Mouse (Mus musculus) MN1 (cell line): ENCODE measurements around the gene Mafk.
"Not testable (repeated sequence)": the region's sequence is repeated elsewhere in the genome, so short reads cannot be mapped to it uniquely, and the experiment has no call there.

Experiments
- DNase-seq: peaks from one replicate; pipeline ENCODE4 v3.0.0-alpha.2; 2016; ENCODE audit warnings: low spot score

Mafk gene

GRCm38 (mm10) chr5:139791227-139792158, at the start of gene Mafk:
TSS of gene Mafk (plus strand) at chr5:139791513.
- peak; percentile 96 for DNase-seq

GRCm38 (mm10) chr5:139742640-139743039, 48.7 kb upstream of the Mafk start:
- DNase-seq, result not testable (repeated sequence)

- peak; percentile 71 for DNase-seq
These were observed 45.5 kb upstream of the Mafk start for GRCm38 (mm10) chr5:139745771-139746170.

GRCm38 (mm10) chr5:139749413-139750125, 41.7 kb upstream of the Mafk start:
- DNase-seq, result no peak

- DNase-seq, result peak; percentile 69
These were observed 40.8 kb upstream of the Mafk start for GRCm38 (mm10) chr5:139750535-139750934.

GRCm38 (mm10) chr5:139754753-139755152, 36.6 kb upstream of the Mafk start:
- DNase-seq, result peak; percentile 53

GRCm38 (mm10) chr5:139756135-139756534, 35.2 kb upstream of the Mafk start:
- no peak for DNase-seq

GRCm38 (mm10) chr5:139756586-139756985, 34.7 kb upstream of the Mafk start:
- no peak for DNase-seq

- no peak for DNase-seq
These were observed 33.2 kb upstream of the Mafk start for GRCm38 (mm10) chr5:139758096-139758495.

- peak; percentile 53 for DNase-seq
These were observed 27.0 kb upstream of the Mafk start for GRCm38 (mm10) chr5:139764296-139764695.

- no peak for DNase-seq
These were observed 23.1 kb upstream of the Mafk start for GRCm38 (mm10) chr5:139768216-139768615.

GRCm38 (mm10) chr5:139775216-139775926, 15.9 kb upstream of the Mafk start, which contains the start of gene Ints1:
TSS of gene Ints1 (minus strand) at chr5:139775674.
- peak; percentile 97 for DNase-seq

GRCm38 (mm10) chr5:139776966-139777365, 14.3 kb upstream of the Mafk start:
- DNase-seq, result no peak

- DNase-seq, result no peak
These were observed 9.9 kb upstream of the Mafk start for GRCm38 (mm10) chr5:139781406-139781805.

- DNase-seq, result no peak
These were observed 1.8 kb upstream of the Mafk start for GRCm38 (mm10) chr5:139789466-139789865.

GRCm38 (mm10) chr5:139792159-139792775, 954 bp downstream of the Mafk start:
- no peak for DNase-seq

- no peak for DNase-seq
These were observed 1.6 kb downstream of the Mafk start for GRCm38 (mm10) chr5:139792966-139793337.

GRCm38 (mm10) chr5:139793338-139794089, 2.2 kb downstream of the Mafk start:
- peak; percentile 51 for DNase-seq

- no peak for DNase-seq
These were observed 2.8 kb downstream of the Mafk start for GRCm38 (mm10) chr5:139794137-139794536.

- peak; percentile 59 for DNase-seq
These were observed 3.6 kb downstream of the Mafk start for GRCm38 (mm10) chr5:139794938-139795337.

GRCm38 (mm10) chr5:139796001-139796620, 4.8 kb downstream of the Mafk start:
- DNase-seq, result no peak
